Mouse (Mus musculus) liver, embryonic 11.5 days (tissue): Measurements from ENCODE around the gene Nfia. TPM values are rescaled to one million over a fixed set of nuclear protein-coding genes. Genes with fewer than 3 reads are reported as not detected.
A peak's percentile ranks its signal among the peaks of the same experiment; 100 is the strongest.

Experiments used
- ATAC-seq: fragments of 200-750 bp; cut with Nextera tagmentation; replicated peaks from 2 replicates; pipeline ENCODE4 v1.8.0; 2017; ENCODE audit warnings: moderate number of reproducible peaks, mild to moderate bottlenecking, moderate TSS enrichment, moderate library complexity; ENCODE audit not compliant: low FRiP score
- DNase-seq: peaks from one replicate; pipeline ENCODE4 v3.0.0-alpha.2; 2017; ENCODE audit warnings: low spot score
- H3K27ac ChIP-seq: fragments of 300-500 bp; sonication (generic); 2 replicates; pipeline ENCODE4 v1.5.1; 2014; ENCODE audit warnings: mild to moderate bottlenecking, low read depth, low read length, control low read depth
- H3K27me3 ChIP-seq: fragments of 300-500 bp; sonication (generic); replicated peaks from 2 replicates; pipeline ENCODE4 v1.6.1; 2014; ENCODE audit warnings: low read length, mixed read lengths; ENCODE audit not compliant: control insufficient read depth, insufficient read depth
- H3K36me3 ChIP-seq: fragments of 300-500 bp; sonication (generic); 2 replicates; pipeline ENCODE4 v1.6.1; 2014; ENCODE audit warnings: mild to moderate bottlenecking, low read length, moderate library complexity, mixed read lengths; ENCODE audit not compliant: control insufficient read depth, insufficient read depth
- H3K4me1 ChIP-seq: fragments of 300-500 bp; sonication (generic); replicated peaks from 2 replicates; pipeline ENCODE4 v1.6.1; 2014; ENCODE audit warnings: low read length, mixed read lengths; ENCODE audit not compliant: control insufficient read depth, insufficient read depth
- H3K4me2 ChIP-seq: fragments of 300-500 bp; sonication (generic); 2 replicates; pipeline ENCODE4 v1.6.1; 2014; ENCODE audit warnings: mild to moderate bottlenecking, control low read depth, moderate library complexity
- H3K4me3 ChIP-seq: fragments of 300-500 bp; sonication (generic); 2 replicates; pipeline ENCODE4 v1.5.1; 2014; ENCODE audit warnings: low read depth, low read length, control low read depth
- H3K9ac ChIP-seq: fragments of 300-500 bp; sonication (generic); 2 replicates; pipeline ENCODE4 v1.6.1; 2014; ENCODE audit warnings: low read depth, low read length, control low read depth
- H3K9me3 ChIP-seq: fragments of 300-500 bp; sonication (generic); 2 replicates; pipeline ENCODE4 v1.6.1; 2016; ENCODE audit warnings: low read length, inconsistent platforms, mixed read lengths; ENCODE audit not compliant: control insufficient read depth
- WGBS: fragments of 180-500 bp; shearing (Covaris S2); extraction: QIAGEN DNeasy Blood & Tissue Kit; methylation state at CpG from one replicate; pipeline ENCODE4 v1.1.7; 2014; 5-methylcytosine and 5-hydroxymethylcytosine counted together
- polyA plus RNA-seq: library from polyadenylated mRNA; unstranded; fragments of >200 nt; fragmentation: Nextera tagmentation; extraction: Ambion mirVana; gene quantifications from 2 replicates; pipeline ENCODE4 v1.2.1, GENCODE M21; 2014

Nfia gene
- polyA plus RNA-seq, 1 experiment from 2014 or later: 11.3 TPM

DNA sequence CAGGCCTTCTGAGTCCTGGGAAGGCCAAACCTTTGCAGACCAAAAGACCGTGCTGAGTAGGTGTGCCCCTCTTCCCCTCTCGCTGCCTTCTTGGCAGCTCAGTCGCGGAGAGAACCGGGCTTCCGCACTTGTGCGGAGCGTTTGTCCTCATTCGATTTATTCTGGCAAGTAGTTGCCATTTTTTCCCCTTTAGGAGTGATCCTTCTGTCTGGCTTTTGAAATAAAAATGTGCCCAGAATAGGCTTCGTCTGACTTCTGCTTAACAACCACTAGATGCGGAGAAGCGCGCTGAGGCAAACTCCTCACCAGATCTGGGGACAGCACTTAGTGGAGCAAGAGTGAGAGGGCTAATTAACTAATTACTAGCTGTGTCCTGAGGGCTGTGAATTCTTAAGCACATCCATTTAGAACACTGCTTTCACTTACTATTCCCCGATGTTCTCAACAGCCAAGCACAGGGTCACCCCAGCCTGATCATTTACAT is 14.5 kb upstream of the Nfia start:
- H3K9ac ChIP-seq: peak overlapping the region; percentile 22; the same call in 1 of the 2 replicates
- DNase-seq (no peak), ATAC-seq (no peak)
- H3K9me3 ChIP-seq: no peaks in the 10 kb centered on the region
- no peak overlapping the region for H3K27ac ChIP-seq
- peaks cover 63% of the 10 kb centered on the region for H3K27me3 ChIP-seq
- H3K4me3 ChIP-seq: peak overlapping the region; percentile 46
- 2% methylated on average over 14 of the region's 14 CpGs for WGBS
- no peaks in the 10 kb centered on the region for H3K36me3 ChIP-seq
- no peaks in the 10 kb centered on the region for H3K4me1 ChIP-seq
- H3K4me2 ChIP-seq: peak overlapping the region; percentile 66

DNA sequence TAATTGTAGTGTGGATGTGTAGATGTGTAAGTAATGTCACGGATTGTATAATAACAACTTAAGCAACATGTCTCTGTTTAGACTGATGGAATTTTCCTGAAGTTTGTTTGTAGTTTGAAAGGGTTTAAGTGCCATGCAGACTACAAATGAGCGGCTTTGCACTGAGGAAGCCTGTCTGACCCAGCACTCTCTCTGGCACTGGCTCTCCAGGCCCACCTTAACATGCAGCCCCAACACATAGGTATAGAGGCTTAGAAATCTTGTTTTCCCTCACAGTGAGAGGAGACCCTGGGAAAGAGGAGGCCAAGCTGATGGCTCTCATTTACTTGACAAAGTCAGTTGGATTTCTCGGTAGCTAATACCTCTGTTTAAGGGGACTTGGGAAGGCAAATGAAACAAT is 13.9 kb upstream of the Nfia start:
- Histone ChIP-seq H3K9me3 (no peaks in the 10 kb centered on the region), H3K4me3 (no peak overlapping the region; the same call in 1 of the 2 replicates), H3K4me2 (no peak overlapping the region), H3K9ac (no peak overlapping the region), H3K27me3 (peaks cover 57% of the 10 kb centered on the region), H3K36me3 (no peaks in the 10 kb centered on the region), H3K27ac (no peak overlapping the region), H3K4me1 (no peaks in the 10 kb centered on the region)
- DNase-seq (no peak), ATAC-seq (no peak)
- 32% methylated on average over 3 of the region's 3 CpGs for WGBS

DNA sequence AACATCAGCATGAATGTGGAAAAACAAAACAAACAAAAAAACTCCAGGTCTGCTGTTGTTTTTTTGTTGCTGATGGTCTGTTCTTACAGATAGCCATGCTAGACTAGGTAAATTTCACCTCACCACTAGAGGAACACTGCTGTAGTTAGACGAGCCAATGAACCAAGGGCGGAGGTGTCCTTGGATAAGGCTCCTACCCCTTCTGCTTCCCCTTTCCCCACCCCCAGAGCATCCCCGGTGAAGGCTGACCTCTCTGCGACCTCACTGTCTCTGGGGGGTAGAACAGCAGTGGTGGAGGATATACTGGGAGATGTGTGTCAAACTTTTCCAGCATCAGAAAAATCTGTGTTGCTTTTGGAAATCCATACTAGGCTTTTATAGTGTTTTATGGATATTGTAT is 7.9 kb upstream of the Nfia start:
- DNase-seq (no peak), ATAC-seq (no peak)
- Histone ChIP-seq H3K9ac (no peak overlapping the region), H3K27ac (no peak overlapping the region), H3K9me3 (no peaks in the 10 kb centered on the region), H3K4me3 (no peak overlapping the region), H3K36me3 (no peaks in the 10 kb centered on the region), H3K4me1 (no peaks in the 10 kb centered on the region), H3K27me3 (no peaks in the 10 kb centered on the region), H3K4me2 (no peak overlapping the region)
- 24% methylated on average over 4 of the region's 4 CpGs for WGBS

DNA sequence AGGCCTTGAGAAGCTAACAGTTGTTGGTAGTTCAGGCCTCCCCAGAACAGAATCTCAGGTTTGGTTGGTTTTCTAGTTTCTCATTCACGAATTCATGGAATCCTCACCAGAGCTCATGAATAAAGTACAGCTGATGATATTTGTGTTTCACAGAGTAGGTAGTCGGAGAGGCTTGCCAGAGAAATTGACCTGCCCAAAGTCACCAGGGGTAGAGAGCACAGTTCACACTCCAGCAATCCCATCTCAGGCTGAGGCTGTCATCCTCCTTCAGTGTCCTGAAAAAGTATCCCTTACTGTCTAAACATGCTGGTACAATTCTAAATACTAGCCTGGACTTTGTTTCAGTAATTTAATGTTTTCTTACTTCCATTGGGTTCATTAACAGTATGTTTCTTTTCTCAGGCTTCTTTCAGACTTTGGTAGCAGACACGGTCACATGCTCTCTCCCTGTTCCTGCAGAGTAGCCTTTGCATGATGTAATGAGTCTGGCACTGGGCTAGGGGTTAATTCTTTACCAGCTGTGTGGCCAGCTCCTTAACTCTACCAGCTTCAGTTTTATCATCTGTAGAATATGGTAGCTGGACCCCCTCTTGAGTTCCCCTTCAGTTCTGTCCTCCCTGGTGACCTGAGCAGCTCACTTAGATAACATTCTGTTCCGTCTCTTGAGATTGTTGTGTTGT is 7.1 kb upstream of the Nfia start:
- Histone ChIP-seq H3K4me3 (no peak overlapping the region), H3K27ac (no peak overlapping the region), H3K9me3 (no peaks in the 10 kb centered on the region), H3K4me1 (no peaks in the 10 kb centered on the region), H3K4me2 (no peak overlapping the region), H3K36me3 (no peaks in the 10 kb centered on the region), H3K9ac (no peak overlapping the region), H3K27me3 (no peaks in the 10 kb centered on the region)
- DNase-seq (no peak), ATAC-seq (no peak)
- 72% methylated on average over 4 of the region's 4 CpGs for WGBS

DNA sequence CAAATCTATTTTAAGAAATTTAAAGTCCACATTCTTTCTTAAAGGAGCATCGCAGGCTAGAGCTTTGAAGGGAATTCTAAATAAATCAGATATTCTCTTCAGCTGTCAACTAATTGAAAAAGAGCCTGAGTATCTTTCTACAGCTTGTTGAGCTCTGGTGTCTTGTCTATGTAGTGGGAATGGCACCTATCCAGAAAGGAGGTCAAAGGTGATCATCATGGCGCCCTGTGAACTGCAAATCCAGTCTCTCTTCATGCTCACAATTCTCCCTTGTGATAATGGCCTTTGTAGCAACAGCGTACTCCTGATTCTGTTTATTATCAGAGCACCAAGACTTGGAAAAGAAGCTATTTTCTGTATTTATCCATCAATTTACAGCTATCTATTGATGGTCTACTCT is 6.4 kb upstream of the Nfia start:
- no peak for ATAC-seq

DNA sequence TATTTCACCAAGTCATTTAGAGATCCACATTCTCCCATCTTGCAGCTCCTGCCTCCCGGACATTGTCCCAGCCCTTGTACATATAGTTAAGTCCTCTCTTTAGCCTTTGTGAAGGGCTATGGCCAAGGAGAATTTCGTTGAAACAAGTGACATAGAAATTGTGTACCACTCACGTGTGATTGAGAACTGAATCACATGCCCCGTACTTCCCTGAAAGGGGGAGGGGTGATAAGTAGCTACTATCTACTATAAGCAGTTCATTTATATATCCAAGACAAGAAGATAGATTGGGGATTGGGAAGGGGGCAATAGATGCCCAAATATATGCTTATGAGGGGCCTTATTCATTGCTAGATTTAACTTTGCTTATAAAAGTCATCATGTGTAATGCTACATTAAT is 5.5 kb upstream of the Nfia start:
- WGBS: 60% methylated on average over 4 of the region's 4 CpGs
- ATAC-seq (no peak), DNase-seq (no peak)
- Histone ChIP-seq H3K27ac (no peak overlapping the region), H3K4me1 (no peaks in the 10 kb centered on the region), H3K9me3 (no peaks in the 10 kb centered on the region), H3K4me2 (no peak overlapping the region), H3K27me3 (no peaks in the 10 kb centered on the region), H3K9ac (no peak overlapping the region), H3K36me3 (no peaks in the 10 kb centered on the region), H3K4me3 (no peak overlapping the region)

More for the DNA sequence above, 6.4 kb upstream of the Nfia start:
- WGBS: 80% methylated on average over 3 of the region's 3 CpGs
- no peaks in the 10 kb centered on the region for H3K36me3 ChIP-seq
- no peaks in the 10 kb centered on the region for H3K27me3 ChIP-seq
- H3K4me3 ChIP-seq: no peak overlapping the region
- H3K27ac ChIP-seq: no peak overlapping the region
- no peaks in the 10 kb centered on the region for H3K9me3 ChIP-seq
- no peak overlapping the region for H3K9ac ChIP-seq
- no peak overlapping the region for H3K4me2 ChIP-seq
- DNase-seq: no peak
- no peaks in the 10 kb centered on the region for H3K4me1 ChIP-seq

DNA sequence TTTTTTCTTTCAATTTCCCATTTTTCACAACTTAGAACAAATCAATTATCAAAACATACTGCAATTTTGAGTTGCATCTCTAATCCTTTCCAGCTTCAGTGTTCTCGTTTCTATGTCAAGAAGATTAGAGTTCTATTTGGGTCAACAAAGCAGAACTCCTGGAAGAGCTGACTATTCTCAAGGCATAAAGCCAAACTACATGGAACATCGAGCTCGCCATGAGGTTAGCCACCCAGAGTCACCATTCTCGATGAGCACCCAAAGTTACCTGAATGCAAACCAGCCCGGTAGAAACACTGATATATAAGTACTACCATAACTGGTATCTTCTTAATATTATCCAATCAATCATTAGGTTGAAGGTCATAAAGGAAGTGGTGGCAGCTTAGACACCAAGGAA is 5.0 kb upstream of the Nfia start:
- no peak for ATAC-seq
- no peaks in the 10 kb centered on the region for H3K9me3 ChIP-seq
- no peaks in the 10 kb centered on the region for H3K36me3 ChIP-seq
- WGBS: 85% methylated on average over 5 of the region's 5 CpGs
- no peaks in the 10 kb centered on the region for H3K4me1 ChIP-seq
- DNase-seq: no peak
- H3K4me3 ChIP-seq: no peak overlapping the region
- no peaks in the 10 kb centered on the region for H3K27me3 ChIP-seq
- no peak overlapping the region for H3K9ac ChIP-seq
- H3K4me2 ChIP-seq: no peak overlapping the region
- H3K27ac ChIP-seq: no peak overlapping the region

DNA sequence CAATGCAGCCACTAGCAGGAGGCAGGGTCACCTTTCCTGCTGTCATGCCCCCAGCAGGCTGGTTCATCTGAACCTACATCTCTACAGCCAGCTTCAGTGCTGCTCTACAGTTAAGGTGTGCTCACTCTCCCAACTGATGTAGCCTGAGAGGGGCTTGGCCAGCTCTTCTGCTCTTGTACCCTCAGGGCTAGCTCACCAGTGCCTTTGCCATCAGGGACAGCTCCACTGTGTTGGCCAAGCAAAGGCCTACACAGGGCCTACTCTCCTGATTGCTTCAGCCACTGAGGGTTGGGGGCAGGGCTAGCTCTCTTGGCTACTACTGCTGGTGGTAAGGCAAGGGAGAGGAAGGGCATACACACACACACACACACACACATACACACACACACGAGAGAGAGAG is 2.7 kb upstream of the Nfia start:
- H3K36me3 ChIP-seq: no peaks in the 10 kb centered on the region
- H3K9me3 ChIP-seq: no peaks in the 10 kb centered on the region
- H3K4me1 ChIP-seq: peaks cover 7% of the 10 kb centered on the region
- H3K27ac ChIP-seq: no peak overlapping the region
- ATAC-seq (no peak), DNase-seq (no peak)
- H3K4me2 ChIP-seq: no peak overlapping the region
- H3K27me3 ChIP-seq: peaks cover 12% of the 10 kb centered on the region
- no peak overlapping the region for H3K9ac ChIP-seq
- no CpG with 5 or more reads among the region's 1 CpGs for WGBS
- no peak overlapping the region for H3K4me3 ChIP-seq

DNA sequence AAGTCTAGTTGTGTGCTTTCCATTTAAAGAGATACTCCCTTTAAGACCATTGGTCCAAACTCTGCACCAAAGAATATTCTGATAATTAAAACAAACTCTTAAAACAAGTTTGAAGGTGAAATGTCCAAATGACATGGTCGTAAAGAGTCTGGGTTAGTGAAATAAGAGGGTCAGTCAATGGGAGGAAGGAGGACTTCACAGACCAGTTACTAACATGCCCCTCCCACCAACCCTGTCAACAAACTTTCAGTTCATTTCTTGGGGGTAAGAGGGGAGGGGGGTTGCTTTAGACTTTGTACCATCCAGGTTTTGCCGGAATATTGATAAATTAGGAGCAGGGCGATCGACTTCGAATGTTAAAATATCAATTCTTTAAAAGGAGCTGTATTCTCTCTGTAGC is 1.1 kb upstream of the Nfia start:
- DNase-seq: no peak
- H3K4me3 ChIP-seq: peak overlapping the region; percentile 60
- 18% methylated on average over 5 of the region's 5 CpGs for WGBS
- peak overlapping the region; percentile 43 for H3K9ac ChIP-seq
- H3K9me3 ChIP-seq: no peaks in the 10 kb centered on the region
- no peak overlapping the region; the same call in 1 of the 2 replicates for H3K27ac ChIP-seq
- ATAC-seq: no peak
- H3K27me3 ChIP-seq: peaks cover 28% of the 10 kb centered on the region
- peaks cover 10% of the 10 kb centered on the region for H3K4me1 ChIP-seq
- peak overlapping the region; percentile 89 for H3K4me2 ChIP-seq
- no peaks in the 10 kb centered on the region for H3K36me3 ChIP-seq
